Mouse (Mus musculus): Measurements from ENCODE around the gene Slc34a2.

Slc34a2 gene

DNA sequence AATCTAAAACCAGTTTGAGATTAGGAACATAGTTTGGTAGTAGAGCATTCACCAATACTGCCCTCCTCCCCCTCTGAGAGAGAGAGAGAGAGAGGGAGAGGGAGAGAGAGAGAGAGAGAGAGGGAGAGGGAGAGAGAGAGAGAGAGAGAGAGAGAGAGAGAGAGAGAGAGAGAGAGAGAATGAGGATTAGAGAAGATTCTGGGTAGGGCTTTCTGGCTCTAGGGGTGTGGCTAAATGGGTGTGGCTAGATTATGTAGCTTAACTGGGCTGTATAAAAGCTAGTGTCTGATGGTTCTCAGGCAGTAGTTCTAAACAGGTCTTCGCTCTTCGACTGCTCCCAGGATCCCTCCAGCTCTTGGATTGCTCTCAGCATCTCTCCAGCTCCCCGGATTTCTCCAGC, at the start of gene Slc34a2:
TSS of gene Slc34a2 (plus strand) at position 301 of the 400 bp plus-strand sequence.
- no peak for DNase-seq (ENCODE audit: low read depth)

- DNase-seq (ENCODE audit: low read depth) = no peak
Observed at GRCm38 (mm10) chr5:52990687-52991341, 47.1 kb upstream of the Slc34a2 start.

GRCm38 (mm10) chr5:52992210-52992897, 45.5 kb upstream of the Slc34a2 start:
- no peak for DNase-seq (ENCODE audit: low read depth)

DNA sequence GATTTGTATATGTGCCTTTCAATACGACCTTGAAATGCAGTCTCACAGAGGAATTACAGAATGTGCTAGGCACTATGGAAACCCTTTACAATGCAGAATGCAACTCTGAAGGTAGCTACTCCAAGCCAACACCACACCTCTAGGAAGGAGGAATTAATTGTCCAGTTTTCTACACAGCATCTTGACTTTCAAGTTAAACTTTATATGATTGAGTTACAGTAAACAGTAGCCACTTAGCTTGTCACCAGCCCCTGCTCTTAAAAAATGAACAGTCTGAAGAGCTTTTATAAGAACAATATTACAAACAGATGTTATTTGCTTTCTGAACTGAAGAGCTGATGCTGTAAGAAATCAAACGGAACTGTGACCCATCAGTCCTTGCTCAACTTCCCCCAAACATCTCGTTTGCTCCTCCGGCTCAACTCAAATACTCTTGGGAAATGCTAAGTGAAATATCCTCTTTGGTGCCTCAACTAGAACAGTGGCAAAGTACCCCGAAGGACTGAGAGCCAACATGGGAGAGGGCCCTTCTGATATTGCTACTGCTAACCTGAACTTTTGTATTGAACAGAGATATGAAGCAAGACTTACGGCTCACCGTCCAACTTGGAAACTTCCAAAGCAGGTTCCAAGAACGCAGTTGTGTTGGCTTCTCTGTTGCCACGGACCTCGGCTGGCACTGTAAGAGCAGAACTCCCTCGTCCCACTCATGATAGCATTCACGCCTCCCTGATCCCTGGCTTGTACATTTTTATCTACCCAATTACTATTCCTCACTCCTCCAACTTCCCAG, 44.2 kb upstream of the Slc34a2 start:
- DNase-seq (ENCODE audit: low read depth) = no peak

- no peak for DNase-seq (ENCODE audit: low read depth)
Observed at GRCm38 (mm10) chr5:52995461-52995860, 42.4 kb upstream of the Slc34a2 start.

DNA sequence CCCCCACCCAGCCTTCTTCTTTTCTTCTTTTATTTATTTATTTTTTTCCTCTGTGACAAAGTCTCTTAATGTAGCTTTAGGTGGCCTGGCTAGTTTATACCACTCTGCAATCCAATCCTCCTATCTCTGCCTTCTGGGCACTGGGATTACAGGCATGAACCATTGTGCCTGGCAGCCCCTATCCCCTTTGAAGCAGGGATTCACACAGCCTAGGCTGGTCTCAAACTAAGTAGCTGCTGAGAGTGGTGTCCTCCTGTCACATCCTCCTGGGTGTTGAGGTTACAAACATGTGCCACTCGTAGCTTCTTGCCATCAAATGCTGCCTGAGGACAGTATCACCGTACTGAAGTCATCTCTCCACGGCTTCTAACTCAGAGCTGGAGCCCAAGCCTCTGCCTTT, 41.7 kb upstream of the Slc34a2 start:
- DNase-seq (ENCODE audit: low read depth) = no peak

DNA sequence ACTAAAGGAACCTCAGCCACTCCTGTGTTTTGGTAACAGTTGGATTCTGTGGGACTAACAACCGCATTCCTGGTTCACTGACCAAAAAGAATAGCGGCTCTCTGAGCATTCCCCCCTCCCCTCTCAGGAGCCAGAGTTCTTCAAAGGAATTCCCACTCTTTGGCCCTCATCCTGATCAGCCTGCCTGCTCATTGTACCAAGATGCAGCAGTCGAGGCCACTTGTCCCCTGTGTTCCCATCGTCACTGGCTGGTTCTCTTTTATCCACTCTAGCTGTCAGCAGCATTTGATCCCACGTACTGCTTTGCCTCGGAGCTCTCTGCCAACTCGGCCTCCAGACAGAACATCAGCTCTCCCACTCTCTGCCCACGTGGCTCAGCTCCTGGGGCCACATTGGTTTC, 41.3 kb upstream of the Slc34a2 start:
- DNase-seq (ENCODE audit: low read depth) = no peak

DNA sequence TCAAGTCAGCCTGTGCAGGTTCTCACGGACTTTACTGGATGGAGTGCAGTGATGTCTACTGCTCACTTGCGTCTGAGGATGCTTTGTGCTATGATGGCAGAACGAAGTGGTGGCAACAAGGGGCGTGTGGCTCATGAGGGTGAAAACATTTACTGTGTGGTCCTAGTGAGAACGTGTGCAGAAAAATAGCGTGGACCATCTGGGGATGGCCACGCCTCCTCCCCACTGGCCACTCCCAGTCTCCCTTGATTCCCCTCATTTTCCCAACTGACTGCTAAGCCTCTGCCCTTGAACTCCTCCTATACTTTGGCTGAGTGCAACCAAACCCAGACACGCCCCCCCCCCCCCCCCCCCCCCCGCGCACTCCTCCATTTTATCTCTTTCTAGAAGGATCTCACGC, 40.8 kb upstream of the Slc34a2 start:
- no peak for DNase-seq (ENCODE audit: low read depth)

DNA sequence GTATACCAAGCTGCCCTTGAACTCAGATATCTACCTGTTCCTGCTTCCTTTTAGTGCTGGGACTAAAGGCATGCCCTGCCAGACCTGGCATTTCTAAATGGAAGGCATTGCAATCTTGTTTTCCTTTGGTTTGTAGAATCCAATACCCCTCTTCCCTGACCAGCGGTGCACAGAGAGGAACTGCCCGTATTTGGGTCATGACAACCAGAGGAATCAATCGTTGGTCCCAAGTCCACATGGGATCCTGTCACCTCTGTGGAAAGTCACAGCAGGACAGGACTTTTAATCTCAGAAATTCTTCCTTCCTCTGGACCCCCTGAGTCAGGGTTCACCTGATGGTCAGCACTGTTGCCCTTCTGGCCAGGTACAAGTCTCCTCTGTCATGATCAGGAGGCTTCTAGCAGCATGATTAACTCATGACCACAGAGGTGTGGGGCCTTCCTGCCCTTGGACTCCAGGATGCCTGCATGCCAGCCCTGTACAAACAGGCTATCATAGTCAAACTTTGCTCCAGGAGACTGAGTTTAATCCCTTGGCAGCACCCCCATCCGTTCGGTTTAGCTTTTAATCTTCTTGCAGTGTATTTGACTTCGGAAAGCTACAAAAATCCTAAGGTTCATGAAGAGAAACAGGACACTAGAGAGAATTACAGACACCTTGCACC, 39.7 kb upstream of the Slc34a2 start:
- DNase-seq (ENCODE audit: low read depth) = no peak

DNA sequence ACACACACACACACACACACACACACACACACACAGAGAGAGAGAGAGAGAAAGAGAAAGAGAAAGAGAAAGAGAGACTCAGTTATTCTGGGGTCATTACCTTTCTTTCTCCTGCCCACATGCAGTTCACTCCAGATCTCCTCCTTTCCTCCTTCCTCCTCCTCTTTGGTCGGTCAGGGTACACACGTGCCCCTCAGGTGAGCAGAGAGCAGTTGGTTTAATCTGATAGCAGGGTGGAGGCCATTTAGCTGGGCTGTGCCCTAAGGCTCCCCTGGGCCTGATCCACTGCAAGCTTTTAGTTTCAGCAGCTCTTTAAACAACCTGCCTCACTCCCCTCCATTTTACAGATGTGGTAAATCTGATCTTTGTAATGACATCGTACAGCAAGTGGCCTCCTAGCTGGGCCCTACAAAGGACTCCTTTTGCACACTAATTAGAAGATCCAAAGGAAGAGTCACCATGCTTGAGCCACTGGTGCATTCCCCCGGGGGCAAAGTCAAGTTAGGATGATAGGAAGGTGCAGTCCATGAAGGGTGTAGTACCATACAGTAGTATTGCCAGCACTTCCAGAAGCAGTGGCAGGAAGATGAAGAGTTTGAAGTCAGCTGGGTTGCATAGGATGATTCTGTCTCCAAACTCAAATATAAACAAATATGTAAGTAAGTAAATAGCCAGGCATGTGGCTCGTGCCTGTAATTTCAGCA, 37.6 kb upstream of the Slc34a2 start:
- no peak for DNase-seq (ENCODE audit: low read depth)

DNA sequence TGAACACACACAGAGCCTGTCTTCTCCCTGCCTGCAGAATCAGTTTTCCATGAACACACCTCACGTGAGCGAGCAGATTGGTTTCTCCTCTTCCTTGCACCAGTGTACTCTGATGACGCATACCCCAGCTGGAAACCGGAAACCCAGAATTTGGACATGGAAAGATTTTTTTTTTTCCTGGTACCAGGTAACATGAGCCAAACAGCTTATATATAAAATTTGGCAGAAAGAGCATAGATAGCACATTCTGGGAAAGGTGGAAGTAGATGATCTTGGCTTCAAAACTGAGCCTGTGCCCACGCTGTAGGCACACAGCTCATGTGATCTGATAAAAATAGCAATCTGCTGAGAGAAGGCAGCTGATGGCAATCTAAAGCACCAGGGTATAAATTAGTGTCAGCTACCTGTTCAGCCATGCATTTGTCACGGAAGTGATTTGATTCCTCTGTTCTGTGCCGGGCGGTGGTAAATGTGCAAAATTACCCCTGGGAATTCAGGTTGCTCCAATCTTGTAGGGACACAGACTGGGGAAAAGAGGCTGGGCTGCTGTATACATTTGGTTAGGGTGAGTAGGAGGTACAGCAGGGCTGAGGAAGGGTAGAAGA, 35.2 kb upstream of the Slc34a2 start:
- no peak for DNase-seq (ENCODE audit: low read depth)

- no peak for DNase-seq (ENCODE audit: low read depth)
Observed at GRCm38 (mm10) chr5:53003495-53003894, 34.4 kb upstream of the Slc34a2 start.

DNA sequence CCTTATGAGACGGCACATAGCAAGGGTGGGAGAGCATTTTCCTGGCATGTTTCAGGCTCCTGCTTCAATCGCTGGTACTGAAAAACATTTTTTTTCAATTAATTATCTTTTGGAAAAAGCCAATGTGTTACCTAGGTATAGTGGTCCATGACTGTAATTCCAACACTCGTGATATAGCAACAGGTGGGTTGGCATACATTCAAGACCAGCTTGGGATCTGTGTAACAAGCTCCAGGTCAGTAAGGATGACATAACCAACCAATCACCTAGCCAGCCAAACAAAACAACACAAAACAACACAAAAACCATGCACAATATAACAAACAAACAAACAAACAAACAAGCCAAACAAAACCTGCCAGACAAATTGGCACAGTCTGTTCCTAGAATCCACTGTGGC, 33.9 kb upstream of the Slc34a2 start:
- no peak for DNase-seq (ENCODE audit: low read depth)

DNA sequence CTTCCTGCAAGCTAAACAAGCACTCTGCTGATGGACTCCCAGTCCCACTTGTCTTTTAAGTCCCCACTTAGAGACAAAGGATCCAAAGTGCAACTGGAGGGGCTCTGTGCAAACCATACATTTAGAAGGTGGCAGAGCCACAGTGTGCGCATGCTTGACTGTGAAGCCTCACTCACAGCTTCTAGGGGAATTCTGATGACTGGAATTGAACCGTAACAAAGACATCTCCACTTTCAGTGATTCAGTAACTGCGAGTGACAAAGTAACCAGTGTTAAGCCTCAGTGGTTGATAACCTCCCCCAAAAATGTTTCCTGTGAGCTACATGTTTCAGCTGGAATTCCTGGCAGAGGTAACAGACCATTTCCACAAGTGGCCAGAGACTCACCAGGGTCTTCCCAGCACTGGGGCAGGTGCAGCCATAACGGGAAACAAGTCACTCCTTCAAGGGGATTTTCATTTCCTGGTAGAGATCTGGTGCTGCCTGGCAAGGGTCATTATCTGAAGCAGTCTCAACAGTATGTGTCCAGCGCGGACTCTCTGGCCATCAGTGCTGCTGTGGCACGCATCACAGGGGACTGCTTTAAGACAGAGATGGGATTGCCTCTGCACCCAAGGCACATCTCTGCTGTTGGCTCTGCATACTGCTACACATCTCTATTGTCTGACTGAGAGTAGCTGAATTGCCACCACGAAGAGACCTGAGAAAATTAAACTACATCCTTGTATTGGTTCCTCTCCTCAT, 28.7 kb upstream of the Slc34a2 start:
- DNase-seq (ENCODE audit: low read depth) = no peak

DNA sequence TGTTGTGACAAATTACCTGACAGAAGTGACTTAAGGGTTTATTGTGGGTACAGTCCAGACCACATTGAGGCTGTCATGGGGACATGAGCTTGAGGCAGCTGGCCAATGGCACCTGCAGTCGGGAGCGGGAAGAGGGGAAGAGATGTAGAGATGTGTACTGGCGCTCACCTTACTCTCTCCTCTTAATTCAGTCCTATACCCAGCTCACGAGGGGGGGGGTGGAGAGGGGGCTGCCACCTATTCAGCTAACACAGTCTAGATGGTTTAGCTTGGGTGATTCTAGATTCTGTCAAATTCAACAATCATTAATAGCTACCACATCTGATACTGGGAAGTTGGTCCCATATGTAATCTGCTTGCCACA, 28.1 kb upstream of the Slc34a2 start:
- DNase-seq (ENCODE audit: low read depth) = no peak

GRCm38 (mm10) chr5:53011327-53011726, 26.6 kb upstream of the Slc34a2 start:
- DNase-seq (ENCODE audit: low read depth) = no peak

GRCm38 (mm10) chr5:53016606-53017005, 21.3 kb upstream of the Slc34a2 start:
- no peak for DNase-seq (ENCODE audit: low read depth)

- no peak for DNase-seq (ENCODE audit: low read depth)
Observed at GRCm38 (mm10) chr5:53018316-53018715, 19.6 kb upstream of the Slc34a2 start.

DNA sequence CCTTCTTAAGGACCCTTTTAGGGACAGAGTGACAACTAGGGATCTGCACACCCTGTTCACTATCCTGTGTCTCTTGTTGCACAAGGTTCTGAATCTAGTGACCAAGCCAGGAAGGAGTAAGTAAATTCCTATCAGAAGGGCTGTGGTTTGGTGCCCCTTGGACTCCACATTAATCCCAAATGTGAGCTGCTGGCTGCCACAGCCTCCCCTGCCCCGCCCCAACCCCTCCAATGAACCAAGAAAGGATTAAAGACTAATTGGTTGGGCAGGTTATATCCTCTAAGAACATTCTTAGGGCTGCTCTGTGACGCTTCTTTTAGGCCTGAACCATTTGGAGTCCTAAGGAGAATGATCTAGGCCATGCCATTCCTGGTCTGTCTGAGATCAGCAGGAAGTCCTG, 14.4 kb upstream of the Slc34a2 start:
- no peak for DNase-seq (ENCODE audit: low read depth)

GRCm38 (mm10) chr5:53023901-53024300, 14.0 kb upstream of the Slc34a2 start:
- DNase-seq (ENCODE audit: low read depth) = no peak

Measured in NIH3T3 (cell line).